ENCODE assay signal across 8 mouse cellular contexts in genomic region chr2:80616854-80617737, GRCm38 (mm10). TPM values are rescaled to one million over a fixed set of nuclear protein-coding genes. Genes with fewer than 3 reads are reported as not detected.
A peak's percentile ranks its signal among the peaks of the same experiment; 100 is the strongest.
DNase-seq lines count a peak whose midpoint lies in the region; ATAC-seq and TF ChIP-seq lines count a peak whose summit lies in the region.

TSS of gene Dusp19 (plus strand) at chr2:80617045.
TSS of gene Nup35 (plus strand) at chr2:80617236.

- peaks cover 6% of the 10 kb centered on the region; the same call in 1 of the 2 replicates for H3K79me2 ChIP-seq in MEL (ENCODE audit: control insufficient read depth, insufficient read depth, low read length, poor library complexity)

- peak within 1 kb of the TSS; percentile 90 for H3K27ac ChIP-seq in MEL (ENCODE audit: control insufficient read depth, low read depth, low read length)
- H3K27ac ChIP-seq in cerebellum, adult 2 months (ENCODE audit: insufficient read depth, low read length): peak within 1 kb of the TSS; percentile 39
- peak within 1 kb of the TSS; percentile 92 for H3K27ac ChIP-seq in hindbrain, embryonic 10.5 days
- H3K27ac ChIP-seq in lung, postnatal 0 days (ENCODE audit: low read length): 0 out of 2 replicates have a peak within 1 kb of the TSS, but pooled peaks have one; percentile 27

- TF ChIP-seq EP300 in MEL (IDR thresholded peaks at IDR 0.05; ENCODE audit: low read depth in 1 of 2, low read length in 2 of 2): peak in 1 of 2 experiments; percentile 63; a peak in 1 of 4 replicates
- no peak for TF ChIP-seq EP300 in lung, postnatal 0 days (IDR thresholded peaks at IDR 0.05)

- under 1% methylated on average over 21 of the region's 21 CpGs for WGBS in cerebellum, adult 2 months
- 3% methylated on average over 21 of the region's 21 CpGs for WGBS in hindbrain, embryonic 10.5 days
- under 1% methylated on average over 21 of the region's 21 CpGs for WGBS in lung, postnatal 0 days

- H3K9me3 ChIP-seq in MEL (replicated peaks; ENCODE audit: insufficient read depth, low read length): no peaks in the 10 kb centered on the region
- no peaks in the 10 kb centered on the region for H3K9me3 ChIP-seq in hindbrain, embryonic 10.5 days
- no peaks in the 10 kb centered on the region for H3K9me3 ChIP-seq in lung, postnatal 0 days (ENCODE audit: low read length)

- TF ChIP-seq CTCF in MEL (IDR thresholded peaks at IDR 0.05 in 2 of 3, conservative IDR thresholded peaks at IDR 0.05 in 1 of 3; ENCODE audit: control insufficient read depth in 1 of 3, insufficient read depth in 1 of 3, low read depth in 2 of 3, low read length in 3 of 3, poor library complexity in 1 of 3, severe bottlenecking in 1 of 3): no peak
- no peak for TF ChIP-seq CTCF in cerebellum, adult 2 months (IDR thresholded peaks at IDR 0.05; ENCODE audit: borderline replicate concordance, insufficient read depth, low read depth, low read length)
- TF ChIP-seq CTCF in lung, postnatal 0 days (IDR thresholded peaks at IDR 0.05): no peak

- no peaks in the 10 kb centered on the region for H3K27me3 ChIP-seq in MEL (ENCODE audit: control insufficient read depth in 1 of 2, insufficient read depth in 2 of 2, low read length in 2 of 2)
- H3K27me3 ChIP-seq in cerebellum, adult 2 months (ENCODE audit: control insufficient read depth, insufficient read depth, low read length): no peaks in the 10 kb centered on the region
- no peaks in the 10 kb centered on the region for H3K27me3 ChIP-seq in hindbrain, embryonic 10.5 days (ENCODE audit: insufficient read depth, poor library complexity, severe bottlenecking)
- H3K27me3 ChIP-seq in lung, postnatal 0 days (replicated peaks; ENCODE audit: insufficient read depth, low read length): no peaks in the 10 kb centered on the region

- peak; percentile 70 to 92; a peak in 3 of 4 replicates for TF ChIP-seq POLR2A in MEL (IDR thresholded peaks at IDR 0.05; ENCODE audit: control insufficient read depth in 1 of 2, insufficient read depth in 1 of 2, low read depth in 1 of 2, low read length in 2 of 2, poor library complexity in 1 of 2)
- TF ChIP-seq POLR2A in cerebellum, adult 2 months (IDR thresholded peaks at IDR 0.05; ENCODE audit: borderline replicate concordance, insufficient read depth, low read length): peak; percentile 96

- H3K4me2 ChIP-seq in lung, postnatal 0 days (replicated peaks; ENCODE audit: low read depth, low read length): peak within 1 kb of the TSS; percentile 71

- DNase-seq in MEL (ENCODE audit: low read depth, low spot score): peak; percentile 97
- DNase-seq in cerebellum, adult 2 months: peak; percentile 94 to 97
- DNase-seq in forelimb bud, embryonic 11.5 days (ENCODE audit: low read depth, low spot score): peak; percentile 87
- peak; percentile 92 for DNase-seq in hindbrain, embryonic 10.5 days (ENCODE audit: low spot score)
- peak; percentile 96 for DNase-seq in layer of hippocampus, adult 9-11 months
- DNase-seq in lung, postnatal 0 days (ENCODE audit: low spot score): peak; percentile 94
- DNase-seq in ovary, postnatal 14 days (ENCODE audit: low spot score): peak; percentile 97
- DNase-seq in thymus, postnatal 14 days: peak; percentile 94

- H3K4me1 ChIP-seq in MEL (ENCODE audit: control insufficient read depth in 1 of 2, insufficient read depth in 2 of 2, low read length in 2 of 2): peaks cover 0 to 2% of the 10 kb centered on the region in 2 experiments; a peak in 2 of 4 replicates
- H3K4me1 ChIP-seq in cerebellum, adult 2 months (ENCODE audit: control insufficient read depth, insufficient read depth, low read length): no peaks in the 10 kb centered on the region
- H3K4me1 ChIP-seq in hindbrain, embryonic 10.5 days (replicated peaks): peaks cover 16% of the 10 kb centered on the region
- H3K4me1 ChIP-seq in lung, postnatal 0 days (ENCODE audit: insufficient read depth, low read depth, low read length): 0 out of 2 replicates have a peak, but pooled peaks cover 8% of the 10 kb centered on the region

- H3K4me3 ChIP-seq in MEL (ENCODE audit: control insufficient read depth in 1 of 2, insufficient read depth in 1 of 2, low read depth in 2 of 2, low read length in 2 of 2): peak within 1 kb of the TSS; percentile 90 to 93
- H3K4me3 ChIP-seq in cerebellum, adult 2 months (replicated peaks; ENCODE audit: insufficient read depth, low read depth, low read length): peak within 1 kb of the TSS; percentile 86
- peak within 1 kb of the TSS; percentile 58 for H3K4me3 ChIP-seq in hindbrain, embryonic 10.5 days
- H3K4me3 ChIP-seq in lung, postnatal 0 days (ENCODE audit: low read depth, low read length): peak within 1 kb of the TSS; percentile 51

- peak within 1 kb of the TSS; percentile 89 for H3K9ac ChIP-seq in MEL (ENCODE audit: control insufficient read depth, low read depth, low read length, poor library complexity, severe bottlenecking)
- peak within 1 kb of the TSS; percentile 56 for H3K9ac ChIP-seq in lung, postnatal 0 days (replicated peaks; ENCODE audit: low read depth)

- no peak for TF ChIP-seq RAD21 in MEL (IDR thresholded peaks at IDR 0.05; ENCODE audit: low read depth, low read length)

- ATAC-seq in lung, postnatal 0 days: peak; percentile 100

- peaks cover 0 to 17% of the 10 kb centered on the region in 2 experiments; a peak in 2 of 4 replicates for H3K36me3 ChIP-seq in MEL (ENCODE audit: control insufficient read depth in 1 of 2, insufficient read depth in 2 of 2, low read length in 2 of 2)
- no peaks in the 10 kb centered on the region for H3K36me3 ChIP-seq in hindbrain, embryonic 10.5 days
- H3K36me3 ChIP-seq in lung, postnatal 0 days (ENCODE audit: insufficient read depth, low read length): no peaks in the 10 kb centered on the region

TF ChIP-seq in MEL, 35 proteins besides CTCF, POLR2A, EP300 and RAD21 (continues in another document):
- TF ChIP-seq ZMIZ1 (IDR thresholded peaks at IDR 0.05; ENCODE audit: low read depth, low read length) (peak; percentile 90), ELF1 (IDR thresholded peaks at IDR 0.05; ENCODE audit: low read depth, low read length) (peak; percentile 93), SIN3A (IDR thresholded peaks at IDR 0.05; ENCODE audit: low read length) (peak; percentile 93), POLR2AphosphoS2 (IDR thresholded peaks at IDR 0.05; ENCODE audit: low read length) (peak; percentile 89), MYC (IDR thresholded peaks at IDR 0.05; ENCODE audit: low read depth, low read length) (peak; percentile 72; the same call in 1 of the 2 replicates), CHD1 (IDR thresholded peaks at IDR 0.05; ENCODE audit: low read depth, low read length) (0 out of 2 replicates have a peak, but pooled peaks have one; percentile 63), TBP (IDR thresholded peaks at IDR 0.05; ENCODE audit: low read depth, low read length) (peak; percentile 89), MEF2A (IDR thresholded peaks at IDR 0.05; ENCODE audit: extremely low read depth, insufficient replicate concordance, low read depth, low read length, poor library complexity, severe bottlenecking) (no peak), ZNF384 (IDR thresholded peaks at IDR 0.05; ENCODE audit: low read depth, low read length) (peak; percentile 77), MYB (IDR thresholded peaks at IDR 0.05; ENCODE audit: low read depth, low read length) (0 out of 2 replicates have a peak, but pooled peaks have one; percentile 24), MAX (IDR thresholded peaks at IDR 0.05; ENCODE audit: low read length) (peak; percentile 39; the same call in 1 of the 2 replicates), GABPA (IDR thresholded peaks at IDR 0.05; ENCODE audit: low read depth, low read length) (peak; percentile 77; the same call in 1 of the 2 replicates), USF1 (IDR thresholded peaks at IDR 0.05; ENCODE audit: low read depth, low read length) (peak; percentile 73), ZKSCAN1 (IDR thresholded peaks at IDR 0.05; ENCODE audit: low read depth, low read length) (no peak), USF2 (IDR thresholded peaks at IDR 0.05; ENCODE audit: borderline replicate concordance in 1 of 2, insufficient read depth in 1 of 2, low read depth in 1 of 2, low read length in 2 of 2) (no peak), JUND (IDR thresholded peaks at IDR 0.05; ENCODE audit: low read depth, low read length) (no peak), UBTF (IDR thresholded peaks at IDR 0.05; ENCODE audit: borderline replicate concordance, insufficient read depth, low read depth, low read length) (no peak), MAZ (IDR thresholded peaks at IDR 0.05; ENCODE audit: low read depth, low read length) (peak; percentile 76; the same call in 1 of the 2 replicates), GATA1 (IDR thresholded peaks at IDR 0.05; ENCODE audit: low read depth, low read length) (no peak; the same call in 1 of the 2 replicates), POLR2AphosphoS5 (IDR thresholded peaks at IDR 0.05; ENCODE audit: borderline replicate concordance, low read depth, low read length) (no peak), NRF1 (IDR thresholded peaks at IDR 0.05; ENCODE audit: insufficient read depth, low read depth, low read length, poor library complexity, severe bottlenecking) (0 out of 2 replicates have a peak, but pooled peaks have one; percentile 27), KAT2A (conservative IDR thresholded peaks at IDR 0.05; ENCODE audit: low read depth, low read length) (peak; percentile 74), NELFE (IDR thresholded peaks at IDR 0.05; ENCODE audit: low read depth, low read length) (peak; percentile 93), SMC3 (IDR thresholded peaks at IDR 0.05; ENCODE audit: low read depth, low read length) (no peak), ETS1 (IDR thresholded peaks at IDR 0.05; ENCODE audit: low read depth, low read length) (peak; percentile 81), E2F4 (IDR thresholded peaks at IDR 0.05; ENCODE audit: borderline replicate concordance, low read depth, low read length) (no peak)

RNA-seq across cellular contexts. Expression of gene Dusp19, which starts in this region (rescaled TPM):
- 14.8 and 14.9 TPM in 2 replicates for total RNA-seq in MEL (2012; rRNA removed)
- 10 to 100 TPM in 1 of 2 experiments, not detected in 1; 16.1 TPM for polyA plus RNA-seq in MEL (2012; ENCODE audit: insufficient read depth in 1 of 2, insufficient read length in 2 of 2, low read depth in 1 of 2, low replicate concordance in 2 of 2, missing spikeins in 1 of 2)
- 16.1 and 16.4 TPM in 2 replicates for polyA plus RNA-seq in cerebellum, adult 2 months (2012; rRNA removed)
- 14.3 and 15.2 TPM in 2 replicates for polyA plus RNA-seq in hindbrain, embryonic 10.5 days (2016; fragmentation: Nextera tagmentation; extraction: Ambion mirVana)
- polyA plus RNA-seq in lung, postnatal 0 days (2015; fragmentation: Nextera tagmentation; extraction: Ambion mirVana): 10.0 and 11.1 TPM in 2 replicates

RNA-seq across cellular contexts. Expression of gene Nup35, which starts in this region (rescaled TPM):
- total RNA-seq in MEL (2012; rRNA removed): 49.6 and 51.5 TPM in 2 replicates
- polyA plus RNA-seq in MEL (2012; ENCODE audit: insufficient read depth in 1 of 2, insufficient read length in 2 of 2, low read depth in 1 of 2, low replicate concordance in 2 of 2, missing spikeins in 1 of 2): 10 to 100 TPM in 1 of 2 experiments, not detected in 1; 36.1 TPM
- 27.1 and 29.9 TPM in 2 replicates for polyA plus RNA-seq in cerebellum, adult 2 months (2012; rRNA removed)
- 70.7 and 71.2 TPM in 2 replicates for polyA plus RNA-seq in hindbrain, embryonic 10.5 days (2016; fragmentation: Nextera tagmentation; extraction: Ambion mirVana)
- 18.0 and 21.2 TPM in 2 replicates for polyA plus RNA-seq in lung, postnatal 0 days (2015; fragmentation: Nextera tagmentation; extraction: Ambion mirVana)

Comparison
In these comparisons a context has a peak if more than half of its experiments do, and no peak if none do; other contexts are left out.
1. Peak in every context shown above with its lines: DNase-seq, ATAC-seq, H3K4me3 ChIP-seq and H3K27ac ChIP-seq.
2. H3K27ac ChIP-seq: peak in every context shown above with its lines; median percentile 92 in hindbrain, embryonic 10.5 days; 90 in MEL; 39 in cerebellum, adult 2 months; 27 in lung, postnatal 0 days.